Mouse (Mus musculus) G1E (cell line): Measurements from ENCODE around the gene Rnf144a.

Source experiments
- CTCF ChIP-seq: IDR thresholded peaks from 2 replicates; pipeline ENCODE4 v1.5.1; 2012; ENCODE audit warnings: low read depth, low read length, inconsistent platforms, mixed read lengths
- GATA1 ChIP-seq: IDR thresholded peaks from 2 replicates; pipeline ENCODE4 v1.6.1; 2012; ENCODE audit warnings: borderline replicate concordance, low read length, inconsistent platforms, mixed read lengths
- GATA2 ChIP-seq: IDR thresholded peaks from 2 replicates; pipeline ENCODE4 v1.6.1; 2012; ENCODE audit warnings: low read depth, low read length, inconsistent platforms, borderline replicate concordance
- TAL1 ChIP-seq: conservative IDR thresholded peaks from 2 replicates; pipeline ENCODE4 v1.6.1; 2012; ENCODE audit warnings: low read depth, low read length, inconsistent platforms, mixed read lengths

GRCm38 (mm10) chr12:26436334-26436733 is 21.3 kb upstream of the Rnf144a start:
- TF ChIP-seq CTCF (no peak), TAL1 (no peak), GATA1 (no peak), GATA2 (no peak)
